Mouse (Mus musculus) ovary, postnatal 14 days (tissue): ENCODE results near the gene 4930453N24Rik.

Experiments
- DNase-seq: peaks from one replicate; pipeline ENCODE4 v3.0.0; 2022; ENCODE audit warnings: low spot score

4930453N24Rik gene

DNA sequence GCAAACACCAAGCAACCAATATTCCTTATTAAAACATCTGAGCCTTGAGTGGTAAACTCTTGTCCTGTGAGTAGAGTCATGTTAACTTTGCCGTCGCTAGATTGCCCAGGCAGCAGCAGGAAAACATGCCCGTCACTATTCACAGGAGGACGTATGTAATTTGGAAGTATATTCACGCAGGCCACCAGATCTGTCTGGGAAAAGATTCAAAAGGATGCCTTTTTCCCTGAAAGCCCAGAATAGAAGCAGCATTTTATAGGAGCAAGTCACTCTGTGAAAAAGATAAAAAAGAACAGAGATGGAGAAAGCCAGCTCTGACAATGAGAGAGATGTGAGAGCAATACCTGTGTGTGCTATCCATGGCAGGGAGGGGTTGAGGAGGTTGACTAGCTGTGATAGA is 49.4 kb downstream of the 4930453N24Rik start:
- no peak for DNase-seq

DNA sequence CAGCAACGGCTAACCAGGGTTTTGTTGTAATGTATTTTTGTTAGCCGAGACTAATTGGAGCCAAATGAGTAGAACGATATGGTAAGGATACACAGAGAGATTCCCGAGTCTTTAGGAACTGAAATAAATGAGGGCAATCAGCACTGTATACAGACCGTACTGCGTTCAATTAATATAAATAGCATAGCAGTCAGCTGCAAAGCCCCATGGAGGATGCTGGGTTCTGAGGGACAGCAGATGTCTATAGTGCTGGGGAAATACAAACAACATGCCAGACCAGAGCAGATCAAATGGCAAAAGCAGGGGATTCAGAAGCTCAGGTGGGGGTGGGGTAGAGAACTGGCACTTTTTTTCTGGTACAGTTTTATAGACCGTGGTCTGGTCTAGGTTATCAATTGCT is 51.9 kb downstream of the 4930453N24Rik start:
- no peak for DNase-seq

DNA sequence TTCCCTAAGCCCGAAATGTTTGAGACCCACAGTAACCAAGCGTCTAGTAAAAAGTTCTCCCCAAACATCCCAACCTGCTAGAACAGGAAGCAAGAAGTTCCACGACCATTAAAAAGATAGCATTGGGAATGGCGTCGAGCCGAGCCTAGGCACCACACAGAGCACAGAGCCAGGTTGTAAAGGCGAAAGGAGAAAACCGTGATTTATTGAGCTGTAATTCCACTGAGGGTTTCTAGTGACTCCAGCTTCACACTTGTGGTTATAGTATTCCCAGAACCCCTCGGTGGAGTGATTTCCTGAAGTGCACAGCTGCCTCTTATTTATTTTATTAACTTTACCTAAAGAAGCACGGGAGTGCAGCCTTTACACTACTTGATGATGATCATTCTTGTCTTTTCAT is 53.1 kb downstream of the 4930453N24Rik start:
- DNase-seq: no peak

DNA sequence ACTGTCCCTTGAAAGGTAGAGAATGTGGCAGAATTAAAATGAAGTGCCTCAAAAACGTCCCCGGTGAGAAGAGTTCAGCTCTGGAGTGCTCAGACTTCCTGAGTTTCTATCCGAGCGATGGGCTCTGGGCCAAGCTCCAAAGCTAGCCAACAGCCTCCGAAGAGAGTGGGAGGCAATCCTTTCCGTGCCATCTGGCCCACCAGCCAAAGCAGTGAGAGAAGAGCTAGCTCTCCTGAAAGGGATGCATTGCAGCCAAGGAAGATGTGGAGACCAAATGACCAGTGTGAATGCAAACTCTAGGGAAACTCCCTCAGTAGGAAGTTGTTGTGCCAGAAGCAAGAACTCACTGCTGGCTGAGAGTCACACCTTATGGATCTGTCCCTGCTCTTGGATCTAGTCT is 59.1 kb downstream of the 4930453N24Rik start:
- DNase-seq: peak; percentile 45
